Mouse (Mus musculus) hindbrain, embryonic 11.5 days (tissue): ENCODE measurements around the gene Me1. TPM values are rescaled to one million over a fixed set of nuclear protein-coding genes. Genes with fewer than 3 reads are reported as not detected.

ENCODE experiments used
- ATAC-seq: fragments of 200-750 bp; cut with Nextera tagmentation; 2 replicates; pipeline ENCODE4 v1.8.0; 2017; ENCODE audit warnings: mild to moderate bottlenecking, moderate TSS enrichment, moderate library complexity; ENCODE audit not compliant: low FRiP score
- DNase-seq: peaks from one replicate; pipeline ENCODE4 v3.0.0-alpha.2; 2015; ENCODE audit warnings: low spot score
- H3K27ac ChIP-seq: fragments of 300-500 bp; sonication (generic); 2 replicates; pipeline ENCODE4 v1.5.1; 2014; ENCODE audit warnings: mild to moderate bottlenecking, low read depth, low read length
- H3K27me3 ChIP-seq: fragments of 300-500 bp; sonication (generic); 2 replicates; pipeline ENCODE4 v1.6.1; 2014; ENCODE audit warnings: mild to moderate bottlenecking, low read length, moderate library complexity, mixed read lengths; ENCODE audit not compliant: control insufficient read depth, insufficient read depth
- H3K36me3 ChIP-seq: fragments of 300-500 bp; sonication (generic); 2 replicates; pipeline ENCODE4 v1.6.1; 2014; ENCODE audit warnings: mild to moderate bottlenecking, low read length, moderate library complexity, mixed read lengths; ENCODE audit not compliant: control insufficient read depth, insufficient read depth
- H3K4me1 ChIP-seq: fragments of 300-500 bp; sonication (generic); replicated peaks from 2 replicates; pipeline ENCODE4 v1.6.1; 2014; ENCODE audit warnings: low read length, mixed read lengths; ENCODE audit not compliant: control insufficient read depth, insufficient read depth
- H3K4me2 ChIP-seq: fragments of 300-500 bp; sonication (generic); replicated peaks from 2 replicates; pipeline ENCODE4 v1.6.1; 2014; ENCODE audit warnings: mild to moderate bottlenecking, low read depth, low read length
- H3K4me3 ChIP-seq: fragments of 300-500 bp; sonication (generic); 2 replicates; pipeline ENCODE4 v1.5.1; 2014; ENCODE audit warnings: low read depth, low read length
- H3K9ac ChIP-seq: fragments of 300-500 bp; sonication (generic); 2 replicates; pipeline ENCODE4 v1.6.1; 2014; ENCODE audit warnings: low read depth, low read length
- H3K9me3 ChIP-seq: fragments of 300-500 bp; sonication (generic); 2 replicates; pipeline ENCODE4 v1.6.1; 2016; ENCODE audit warnings: low read length; ENCODE audit not compliant: control insufficient read depth
- WGBS: fragments of 180-500 bp; shearing (Covaris S2); extraction: QIAGEN DNeasy Blood & Tissue Kit; methylation state at CpG from one replicate; pipeline ENCODE4 v1.1.7; 2014; 5-methylcytosine and 5-hydroxymethylcytosine counted together
- polyA plus RNA-seq: library from polyadenylated mRNA; unstranded; fragments of >200 nt; fragmentation: Nextera tagmentation; extraction: Ambion mirVana; gene quantifications from 2 replicates; pipeline ENCODE4 v1.2.1, GENCODE M21; 2014

Me1 gene
- polyA plus RNA-seq, 1 experiment from 2014 or later: 13.2 TPM

- no peak overlapping the region for H3K4me2 ChIP-seq
- ATAC-seq (no peak), DNase-seq (no peak)
- no peaks in the 10 kb centered on the region for H3K9me3 ChIP-seq
- no peaks in the 10 kb centered on the region for H3K4me1 ChIP-seq
- no peak overlapping the region for H3K9ac ChIP-seq
- H3K4me3 ChIP-seq: no peak overlapping the region
- whole genome bisulfite sequencing: 89% methylated on average over 5 of the region's 5 CpGs
- no peaks in the 10 kb centered on the region for H3K27me3 ChIP-seq
- H3K36me3 ChIP-seq: 0 out of 2 replicates have a peak, but pooled peaks cover 2% of the 10 kb centered on the region
- no peak overlapping the region for H3K27ac ChIP-seq
Observed at GRCm38 (mm10) chr9:86549637-86550162, 146.1 kb downstream of the Me1 start.

- Histone ChIP-seq H3K4me1 (no peaks in the 10 kb centered on the region), H3K9me3 (no peaks in the 10 kb centered on the region), H3K9ac (no peak overlapping the region), H3K36me3 (no peaks in the 10 kb centered on the region), H3K27ac (no peak overlapping the region), H3K4me3 (no peak overlapping the region), H3K4me2 (no peak overlapping the region), H3K27me3 (no peaks in the 10 kb centered on the region)
- 82% methylated on average over 1 of the region's 1 CpGs for WGBS
- ATAC-seq (no peak), DNase-seq (no peak)
Observed at GRCm38 (mm10) chr9:86544559-86544958, 151.2 kb downstream of the Me1 start.

DNA sequence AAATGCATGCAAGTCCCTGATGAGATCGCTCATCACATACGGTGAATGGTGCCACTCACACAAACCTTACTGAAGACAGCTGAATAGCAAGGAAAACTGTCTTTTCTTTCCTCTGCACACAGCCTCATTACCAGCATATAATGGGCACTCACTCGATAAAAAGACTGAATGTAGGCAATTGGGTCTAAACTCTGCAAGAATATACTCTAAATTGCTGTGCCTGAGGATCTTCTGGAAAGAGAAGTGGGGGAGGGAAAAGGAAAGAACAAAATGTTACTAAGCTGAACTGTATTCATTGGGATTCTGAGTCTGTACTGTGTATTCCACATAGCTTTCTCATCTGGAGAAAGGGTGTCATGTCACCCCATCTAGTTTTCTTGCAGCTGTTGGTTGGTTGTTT is 152.3 kb downstream of the Me1 start:
- no peaks in the 10 kb centered on the region for H3K4me1 ChIP-seq
- no peaks in the 10 kb centered on the region for H3K9me3 ChIP-seq
- 95% methylated on average over 3 of the region's 3 CpGs for WGBS
- no peaks in the 10 kb centered on the region for H3K36me3 ChIP-seq
- DNase-seq (no peak), ATAC-seq (no peak)
- no peak overlapping the region for H3K4me2 ChIP-seq
- H3K27ac ChIP-seq: no peak overlapping the region
- no peak overlapping the region for H3K4me3 ChIP-seq
- H3K9ac ChIP-seq: no peak overlapping the region
- H3K27me3 ChIP-seq: no peaks in the 10 kb centered on the region

DNA sequence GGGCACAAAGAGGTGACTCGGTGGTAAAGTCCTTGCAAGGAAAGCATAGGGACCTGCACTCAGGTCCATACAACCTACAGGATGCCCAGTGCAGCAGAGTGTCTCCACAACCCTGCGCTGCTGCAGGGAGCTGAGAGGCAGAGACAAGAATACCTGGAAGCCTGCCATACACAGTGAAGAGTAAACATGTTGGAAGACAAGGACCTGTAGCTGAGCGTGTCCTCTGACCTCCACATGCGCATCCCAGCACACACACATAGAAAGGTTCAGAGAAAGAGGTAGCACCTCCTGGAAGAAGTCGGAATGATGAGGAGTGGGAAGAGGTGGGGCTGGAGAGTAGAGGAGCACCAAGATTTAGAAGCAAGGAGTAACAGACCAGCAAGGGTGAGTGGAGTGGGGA is 161.7 kb downstream of the Me1 start:
- DNase-seq (no peak), ATAC-seq (no peak)
- Histone ChIP-seq H3K4me2 (no peak overlapping the region), H3K27ac (no peak overlapping the region), H3K4me1 (no peaks in the 10 kb centered on the region), H3K9me3 (no peaks in the 10 kb centered on the region), H3K9ac (no peak overlapping the region), H3K36me3 (no peaks in the 10 kb centered on the region), H3K4me3 (no peak overlapping the region), H3K27me3 (no peaks in the 10 kb centered on the region)
- 96% methylated on average over 5 of the region's 5 CpGs for WGBS

Other genes starting within 250 kb of the Me1 start
- 6.1 and 8.1 TPM in 2 replicates for gene Ube2cbp, start 231.0 kb downstream of the Me1 start, polyA plus RNA-seq
- 17.2 and 25.3 TPM in 2 replicates for gene Dop1a, start 228.8 kb downstream of the Me1 start, polyA plus RNA-seq
- gene Pgm3, start 124.1 kb downstream of the Me1 start, polyA plus RNA-seq: 43.6 and 49.8 TPM in 2 replicates
- gene Rwdd2a, start 124.0 kb downstream of the Me1 start, polyA plus RNA-seq: 4.4 and 5.0 TPM in 2 replicates
- gene Prss35, start 47.7 kb upstream of the Me1 start, polyA plus RNA-seq: 0.48 and 1.1 TPM in 2 replicates
- 17.4 and 17.5 TPM in 2 replicates for gene Snap91, start 184.7 kb upstream of the Me1 start, polyA plus RNA-seq